Mouse (Mus musculus) T-helper 1 cell (primary cell): ENCODE results near the gene Abhd14a.

Experiments
- in situ Hi-C: fragments of 300-600 bp; cut with MboI, MseI; formaldehyde crosslinking; loops from one replicate; pipeline ENCODE4 v1.15.1; 2025; ENCODE audit warnings: high pct_unique_total_duplicates

Gene Abhd14a

DNA sequence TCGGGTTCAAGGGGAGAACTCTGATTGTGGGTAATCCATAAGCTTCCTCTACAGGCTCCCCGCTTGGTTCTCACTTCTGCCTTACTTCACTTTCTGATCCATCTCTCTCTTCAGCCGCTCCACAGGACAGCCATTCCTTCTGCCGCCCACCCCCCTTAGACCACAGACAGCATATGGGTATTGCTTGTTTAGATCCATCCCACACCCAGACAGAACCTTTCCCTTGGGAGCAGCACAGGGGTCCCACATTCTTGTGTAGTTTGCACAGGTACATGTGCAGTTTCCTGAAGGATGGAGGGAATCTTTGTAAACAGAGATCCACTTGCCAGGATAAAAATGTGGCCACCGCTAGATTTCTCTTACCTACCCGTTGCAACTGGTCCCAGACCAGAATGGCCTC is 4.9 kb upstream of the Abhd14a start:
- in situ Hi-C loops = no loop called here

DNA sequence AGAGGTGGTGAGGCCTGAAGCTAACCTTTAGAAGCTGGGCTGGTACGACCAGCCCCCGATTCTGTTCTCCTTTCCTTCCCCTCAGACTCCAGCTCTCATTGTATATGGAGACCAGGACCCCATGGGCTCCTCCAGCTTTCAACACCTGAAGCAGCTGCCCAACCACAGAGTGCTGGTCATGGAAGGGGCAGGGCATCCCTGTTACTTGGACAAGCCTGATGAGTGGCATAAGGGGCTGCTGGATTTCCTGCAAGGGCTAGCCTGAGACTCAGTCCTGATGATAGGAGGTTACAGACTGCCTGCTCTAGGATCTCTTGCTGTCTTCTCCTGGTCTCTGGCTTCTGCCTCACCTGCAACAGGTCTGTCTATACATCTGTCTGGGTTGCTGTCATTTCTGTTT is 4.4 kb upstream of the Abhd14a start:
- in situ Hi-C loops = no loop called here

DNA sequence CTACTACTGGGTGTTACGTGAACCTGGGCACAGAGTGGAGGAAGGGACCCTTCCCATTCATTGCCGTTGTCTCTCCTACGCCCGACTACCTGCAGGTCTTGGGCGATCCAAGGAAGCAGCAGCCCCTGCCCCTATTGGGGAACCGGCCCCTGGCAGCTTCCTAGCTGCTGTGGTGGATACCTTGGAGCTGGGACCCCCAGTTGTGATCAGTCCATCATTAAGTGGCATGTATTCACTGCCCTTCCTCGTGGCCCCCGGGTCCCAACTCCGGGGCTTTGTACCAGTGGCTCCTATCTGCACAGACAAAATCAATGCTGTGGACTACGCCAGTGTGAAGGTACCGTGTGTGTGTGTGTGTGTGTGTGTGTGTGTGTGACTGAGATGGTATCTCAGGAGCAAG is 3.8 kb upstream of the Abhd14a start:
- in situ Hi-C loops = no loop called here

DNA sequence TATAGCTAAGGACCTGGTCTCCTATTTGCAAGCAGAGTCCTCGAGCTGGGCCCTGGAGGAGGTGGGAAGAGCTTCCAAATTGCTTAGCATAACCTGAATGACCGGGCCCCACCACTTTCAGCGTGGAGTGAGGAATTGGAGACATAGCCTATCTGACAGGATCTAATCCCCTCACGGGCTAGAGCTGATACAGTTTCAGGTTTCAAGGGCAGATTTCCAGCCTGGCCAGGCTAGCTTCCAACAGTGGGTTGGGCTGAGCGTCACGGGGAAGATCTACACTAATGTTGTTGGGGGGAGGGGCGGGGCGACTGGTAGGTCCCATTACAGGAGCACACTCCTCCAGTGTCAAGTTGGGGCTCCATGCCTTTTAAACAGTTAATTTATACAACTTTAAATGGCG is 3.2 kb upstream of the Abhd14a start:
- in situ Hi-C loops = no loop called here

DNA sequence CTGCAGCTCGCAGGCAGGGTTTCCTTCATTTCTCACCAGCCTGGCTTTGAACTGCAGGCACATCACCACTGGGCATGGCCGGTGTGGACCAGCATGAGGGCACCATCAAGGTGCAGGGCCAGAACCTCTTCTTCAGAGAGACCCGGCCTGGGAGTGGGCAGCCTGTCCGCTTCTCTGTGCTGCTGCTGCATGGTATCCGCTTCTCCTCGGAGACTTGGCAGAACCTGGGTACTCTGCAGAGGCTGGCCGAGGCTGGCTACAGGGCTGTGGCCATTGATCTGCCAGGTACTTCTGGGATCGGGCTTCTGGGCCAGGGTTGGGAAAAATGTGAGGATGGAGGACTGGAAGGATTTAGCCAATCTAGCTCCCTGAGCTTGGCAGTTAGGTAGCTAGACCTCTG is 2.5 kb upstream of the Abhd14a start:
- in situ Hi-C loops = no loop called here

DNA sequence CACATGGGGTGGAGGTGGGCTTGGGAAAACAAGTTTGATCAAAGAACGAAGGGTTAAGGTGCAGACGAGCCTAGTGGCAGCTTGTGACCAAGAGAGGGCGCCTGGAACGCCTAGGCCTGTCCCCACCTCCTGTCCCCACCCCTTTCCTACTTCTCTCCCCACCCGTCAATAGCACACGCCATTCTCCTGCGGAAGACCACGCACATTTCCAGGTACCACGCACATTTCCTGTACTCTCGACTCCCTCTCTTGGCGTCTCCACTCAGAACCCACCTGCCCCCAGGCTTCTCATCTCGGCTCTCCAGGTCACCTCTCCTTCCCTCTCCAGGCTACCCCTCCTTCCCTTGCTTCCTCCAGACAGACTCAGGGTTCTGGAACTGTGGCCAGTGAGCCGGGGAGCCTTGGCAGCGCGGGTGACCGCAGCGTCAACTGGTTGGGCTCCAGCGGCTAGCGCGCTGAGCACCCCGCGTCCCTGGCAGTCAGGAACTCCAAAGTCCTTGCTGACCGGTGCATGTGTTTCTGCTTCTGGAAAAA is 1.1 kb upstream of the Abhd14a start:
- in situ Hi-C loops = no loop called here

DNA sequence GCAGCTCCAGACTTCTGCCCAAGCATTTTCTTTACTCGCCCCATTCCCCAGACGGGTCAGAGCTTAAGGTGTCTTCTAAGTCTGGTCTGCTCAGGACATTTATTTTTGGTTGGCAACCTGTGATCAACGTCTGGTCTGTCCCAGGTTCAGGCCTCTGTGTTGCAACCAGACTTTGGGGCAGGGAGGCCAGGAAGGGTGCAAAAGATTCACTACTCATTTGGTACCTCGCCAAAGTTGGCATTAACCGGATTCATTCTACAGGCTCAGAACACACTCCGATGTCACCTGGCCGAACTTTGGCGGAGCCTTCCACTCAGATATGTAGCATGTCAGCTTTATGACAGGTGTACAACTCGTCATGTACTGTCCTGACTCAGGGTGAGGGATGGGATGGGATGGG is 473 bp upstream of the Abhd14a start:
- in situ Hi-C loops = no loop called here

DNA sequence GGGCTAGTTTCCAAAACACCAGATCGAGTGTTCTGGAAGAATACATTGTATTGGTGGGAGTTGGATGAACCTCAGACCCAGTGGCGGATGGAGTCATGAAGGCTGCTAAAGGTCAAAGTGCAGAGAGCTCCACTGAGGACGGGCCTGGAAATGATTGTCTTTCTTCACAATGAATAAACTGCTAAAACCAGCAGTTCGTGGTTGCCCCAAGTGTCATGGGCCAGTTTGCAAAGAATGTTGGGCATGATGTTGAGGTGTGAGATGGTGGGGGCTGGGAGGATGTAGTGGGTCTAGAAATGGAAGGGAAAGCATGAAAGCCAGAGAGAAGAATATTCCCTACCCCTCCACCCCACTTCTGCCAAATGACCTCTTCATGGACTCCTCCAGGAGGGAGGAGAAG is 2.6 kb downstream of the Abhd14a start:
- in situ Hi-C loops = no loop called here

DNA sequence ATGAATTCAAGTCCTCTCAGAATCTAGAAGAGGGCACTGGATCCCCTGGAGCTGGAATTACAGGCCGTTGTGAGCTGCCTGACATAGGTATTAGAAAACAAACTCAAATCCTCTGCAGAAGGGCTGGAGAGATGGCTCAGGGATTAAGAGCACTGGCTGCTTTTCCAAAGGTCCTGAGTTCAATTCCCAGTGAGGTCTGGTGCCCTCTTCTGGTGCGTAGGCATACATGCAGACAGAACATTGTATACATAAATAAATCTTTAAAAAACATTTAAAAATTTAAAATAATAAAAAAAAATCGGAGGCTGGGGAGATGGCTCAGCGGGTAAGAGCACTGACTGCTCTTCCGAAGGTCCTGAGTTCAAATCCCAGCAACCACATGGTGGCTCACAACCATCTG is 4.8 kb downstream of the Abhd14a start:
- in situ Hi-C loops = no loop called here

DNA sequence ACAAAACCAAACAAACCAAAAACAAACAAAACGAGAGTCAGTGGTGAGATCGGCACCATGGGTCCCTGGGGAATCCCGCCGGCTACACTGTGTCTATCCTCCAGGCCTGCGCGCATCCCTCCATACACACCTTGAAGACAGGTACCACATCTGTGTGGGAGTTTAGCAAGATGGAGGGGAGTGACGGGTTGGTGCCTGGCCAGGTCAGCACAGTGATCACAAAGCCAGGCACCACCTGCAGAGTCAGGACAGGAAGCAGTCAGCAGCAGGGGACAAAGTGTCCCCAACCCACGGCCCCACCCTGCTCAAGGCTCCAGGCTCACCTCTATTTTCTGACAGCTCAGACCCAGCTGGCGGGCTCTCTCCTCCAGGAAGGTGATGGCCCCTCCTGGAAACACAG is 10.9 kb downstream of the Abhd14a start:
- in situ Hi-C loops = no loop called here

DNA sequence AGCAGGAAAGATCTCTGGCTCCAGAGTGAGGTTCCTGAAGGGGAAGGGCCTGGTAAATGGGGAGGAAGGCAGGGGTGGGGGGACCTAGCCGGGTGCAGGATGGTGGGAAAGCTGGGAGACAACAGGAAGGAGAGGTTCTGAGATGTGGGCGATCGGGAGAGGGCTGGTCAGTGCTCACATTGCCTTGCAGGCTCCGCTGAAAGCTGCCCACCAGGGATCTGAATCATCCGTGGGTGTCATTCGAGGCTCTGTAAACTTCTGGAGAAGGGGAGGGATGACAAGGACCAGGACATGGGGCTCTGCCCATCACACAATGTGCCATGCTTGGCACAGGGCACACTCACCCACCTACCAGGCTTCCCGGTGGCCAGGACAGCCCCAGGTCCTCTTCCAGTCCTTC is 14.1 kb downstream of the Abhd14a start:
- in situ Hi-C loops = no loop called here

DNA sequence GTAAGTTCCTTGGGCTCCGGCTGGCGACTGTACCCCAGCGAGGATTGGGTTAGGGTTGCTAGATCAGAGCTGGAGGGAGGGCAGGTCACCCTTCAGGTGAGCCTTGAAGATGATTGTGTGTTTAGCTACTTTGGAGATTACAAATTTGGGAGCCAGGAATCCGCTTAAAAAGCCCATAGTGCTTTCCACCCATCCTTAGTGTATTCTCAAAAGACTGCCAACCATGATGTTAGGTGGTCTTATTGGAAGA is 17.5 kb downstream of the Abhd14a start:
- in situ Hi-C loops = no loop called here

DNA sequence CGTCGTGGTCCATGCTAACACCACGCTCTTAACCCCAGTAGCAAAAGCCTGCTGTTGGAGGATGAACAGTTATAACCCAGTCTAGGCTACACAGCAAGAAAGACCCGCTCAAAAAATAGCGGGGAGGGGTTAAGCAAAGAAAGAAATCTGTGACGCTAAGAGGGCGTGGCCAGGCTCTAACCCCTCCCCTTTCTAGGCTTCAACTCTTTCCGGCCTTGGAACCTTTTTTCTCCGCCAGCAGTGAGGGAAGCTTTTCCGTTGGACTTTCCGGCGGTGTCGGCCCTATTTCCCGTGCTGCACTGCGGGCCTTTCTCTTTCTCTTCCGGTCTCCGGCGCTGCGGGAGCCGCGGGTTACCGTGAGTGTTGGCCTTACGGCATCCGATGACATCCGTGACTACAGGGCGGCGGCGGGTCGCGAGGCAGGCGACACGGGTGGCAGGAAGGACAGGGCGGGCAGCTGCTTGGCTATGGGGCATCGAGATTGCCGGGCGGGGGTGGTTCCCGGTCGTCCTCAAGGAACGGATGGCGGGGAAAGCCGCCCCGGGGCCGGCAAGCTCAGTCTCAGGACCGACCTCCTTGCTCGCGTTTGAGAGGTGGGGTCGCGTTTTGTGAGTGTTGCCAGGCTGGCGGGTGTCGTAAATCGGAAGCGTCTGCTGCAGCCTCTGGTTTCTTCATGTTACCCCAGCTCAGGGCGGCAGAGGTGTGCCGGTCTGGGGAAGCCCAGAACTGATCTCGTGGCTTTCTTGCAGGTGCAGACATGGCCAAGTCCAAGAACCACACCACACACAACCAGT is 18.1 kb downstream of the Abhd14a start, which contains the start of gene Rpl29:
Gene Rpl29, plus strand, starts transcription at position 234 of the 794 bp plus-strand sequence.
- in situ Hi-C loops = loop anchor here (10.0 kb wide), 1 partner anchor 215 kb away; no protein-coding TSS in a partner anchor

DNA sequence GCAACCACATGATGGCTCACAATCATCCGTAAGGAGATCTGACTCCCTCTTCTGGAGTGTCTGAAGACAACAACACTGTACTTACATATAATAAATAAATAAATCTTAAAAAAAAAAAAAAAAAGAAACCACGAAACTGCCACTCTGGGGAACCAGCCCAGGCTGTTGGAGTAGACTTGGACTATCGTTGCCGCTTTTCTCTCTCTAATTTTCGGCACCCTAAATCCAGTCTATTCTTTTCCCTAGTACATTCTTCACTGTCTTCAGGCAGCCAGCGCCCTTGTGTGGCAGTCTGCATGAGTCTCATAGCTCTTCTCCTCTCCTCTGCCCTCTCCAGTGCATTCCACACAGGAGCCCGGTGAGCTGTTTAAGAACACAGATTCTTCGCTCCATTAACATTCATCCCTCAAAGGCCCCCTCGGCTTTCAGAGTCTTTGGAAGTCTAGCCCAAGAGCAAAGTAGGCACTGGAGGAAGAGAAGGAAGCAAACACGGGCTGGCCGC is 18.7 kb downstream of the Abhd14a start:
- in situ Hi-C loops = loop anchor here (10.0 kb wide), 1 partner anchor 214 kb away; no protein-coding TSS in a partner anchor

DNA sequence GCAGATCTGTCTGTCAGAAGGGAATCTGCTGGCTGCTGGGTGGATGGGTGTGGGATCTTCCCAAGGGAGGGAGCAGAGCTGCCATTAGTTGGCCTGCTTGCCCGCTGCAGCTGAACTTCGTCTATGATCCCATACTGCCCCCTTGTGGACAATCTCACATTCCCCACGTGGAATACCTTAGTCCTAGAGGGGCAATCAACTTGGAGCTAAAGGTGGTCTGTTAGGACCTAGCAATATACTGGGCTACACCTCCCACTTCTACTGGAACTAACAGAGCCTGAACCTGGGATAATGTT is 25.7 kb downstream of the Abhd14a start:
- in situ Hi-C loops = loop anchor here (5.0 to 25.0 kb wide), 3 partner anchors 115 to 760 kb away; no protein-coding TSS in a partner anchor

DNA sequence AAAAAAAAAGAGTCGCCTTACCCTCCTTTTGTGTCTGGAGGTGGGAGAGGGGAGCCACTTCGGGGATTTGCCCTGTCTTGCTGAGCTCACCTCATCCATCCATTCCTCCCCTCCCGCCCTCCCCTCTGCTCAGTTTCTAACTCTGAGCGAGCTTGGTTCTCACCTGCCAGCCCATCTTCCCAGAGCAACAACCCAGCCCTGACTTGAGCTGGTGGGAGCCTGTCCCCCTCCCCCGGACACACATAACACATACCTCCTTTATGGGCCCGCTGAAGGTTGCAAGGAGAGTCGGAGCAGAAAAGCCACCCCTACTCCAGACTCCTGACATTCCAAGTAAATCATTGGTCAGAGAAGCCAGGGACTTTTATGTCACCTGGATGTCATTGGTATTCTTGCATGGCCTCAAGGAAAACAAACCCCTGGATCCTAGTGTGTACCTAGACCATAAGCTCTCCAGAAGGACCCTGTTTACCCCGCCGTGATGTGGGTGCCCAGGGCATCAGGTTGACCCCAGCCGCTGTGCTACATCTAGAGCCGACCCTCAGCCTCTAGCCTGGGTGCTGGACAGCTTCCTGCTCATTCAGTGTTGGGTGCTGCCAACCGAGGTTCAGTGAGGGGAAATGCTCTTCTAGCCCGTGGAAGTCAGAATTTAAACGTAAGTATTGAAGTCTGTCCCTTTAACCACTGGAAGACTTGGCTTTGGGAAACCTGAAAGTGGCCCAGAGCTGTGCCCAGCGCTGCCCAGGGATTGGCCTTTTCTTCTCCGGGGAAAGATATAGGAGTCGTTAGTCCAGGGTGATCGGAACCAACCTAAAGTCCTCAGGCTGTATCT is 26.2 kb downstream of the Abhd14a start:
- in situ Hi-C loops = loop anchor here (5.0 to 25.0 kb wide), 3 partner anchors 114 to 759 kb away; no protein-coding TSS in a partner anchor

DNA sequence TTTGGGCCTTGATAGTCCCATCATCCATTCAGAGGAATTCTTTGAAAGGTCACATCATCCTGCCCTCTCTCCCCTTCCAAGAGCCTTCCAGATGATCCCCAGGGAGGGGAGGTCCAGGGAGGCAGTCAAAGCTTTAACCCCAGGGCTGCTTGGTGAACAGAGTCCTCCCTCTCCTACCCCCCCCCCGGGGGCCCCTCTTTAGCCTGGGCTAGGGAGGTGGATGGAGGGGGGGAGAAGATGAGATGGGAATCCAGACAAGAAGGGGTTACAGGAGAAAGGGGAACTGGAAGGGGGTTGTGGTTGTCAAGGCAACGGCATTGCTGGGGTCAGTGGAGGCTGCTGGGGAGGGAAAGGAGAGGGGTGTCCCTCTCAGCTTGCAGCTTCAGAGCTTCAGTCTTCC is 26.9 kb downstream of the Abhd14a start:
- in situ Hi-C loops = loop anchor here (5.0 to 25.0 kb wide), 3 partner anchors 113 to 758 kb away; no protein-coding TSS in a partner anchor

DNA sequence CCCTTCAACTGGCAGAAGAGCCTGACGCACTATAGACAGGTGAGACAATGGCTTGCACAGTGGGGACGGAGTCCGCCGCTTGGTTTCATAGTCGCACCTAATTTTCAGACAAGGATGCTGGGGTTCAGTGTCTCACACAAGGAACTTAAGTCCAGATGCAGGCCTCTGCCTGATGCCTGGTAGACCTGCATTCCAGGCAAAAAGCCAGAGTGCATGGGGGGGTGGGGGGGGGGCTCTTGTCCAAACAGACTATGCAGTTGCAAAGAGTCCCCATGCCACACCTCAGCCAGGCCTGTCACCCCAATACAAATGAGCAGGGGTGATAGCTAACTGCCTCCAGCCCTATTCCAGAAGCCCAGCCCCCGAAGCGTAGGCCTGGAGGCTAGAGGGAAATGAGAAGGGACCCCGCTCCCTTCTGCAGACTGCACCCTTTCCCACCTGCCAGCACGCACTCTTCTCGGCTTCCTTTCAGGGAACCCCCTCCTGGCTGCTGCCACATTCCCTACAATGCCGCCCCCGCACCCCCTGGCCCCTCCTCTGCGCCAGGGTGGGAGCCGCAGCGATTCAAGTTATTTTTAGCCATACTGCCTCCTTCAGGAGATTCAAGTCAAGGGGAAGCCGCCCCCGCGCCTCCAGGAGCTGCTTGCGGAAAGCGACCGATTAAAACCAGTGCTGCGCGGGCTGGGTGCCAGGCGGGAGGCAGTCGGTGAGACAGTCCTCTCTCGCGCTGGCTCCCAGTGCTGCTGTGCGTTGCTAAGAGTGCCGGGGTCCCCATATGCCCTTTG is 29.4 kb downstream of the Abhd14a start:
- in situ Hi-C loops = loop anchor here (25.0 kb wide), 1 partner anchor 756 kb away; no protein-coding TSS in a partner anchor

DNA sequence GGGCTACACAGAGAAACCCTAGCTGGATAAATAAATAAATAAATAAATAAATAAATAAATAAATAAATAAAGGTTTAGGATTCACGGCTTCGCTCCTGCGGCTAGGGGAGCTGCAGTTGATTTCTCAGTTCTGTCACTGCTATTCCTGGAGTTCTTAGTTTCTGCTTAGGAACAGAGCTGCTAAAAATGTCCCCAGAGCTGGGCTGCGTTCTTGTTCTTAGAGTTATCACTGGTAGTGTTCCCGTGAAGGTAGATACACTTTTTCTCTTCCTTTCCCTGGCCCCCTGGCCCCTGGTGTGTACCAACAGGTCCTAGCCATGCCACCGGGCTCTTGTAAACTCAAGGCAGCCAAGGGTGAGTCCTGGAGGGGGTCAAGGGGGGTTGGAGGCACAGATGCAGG is 30.7 kb downstream of the Abhd14a start:
- in situ Hi-C loops = loop anchor here (25.0 kb wide), 1 partner anchor 755 kb away; no protein-coding TSS in a partner anchor

DNA sequence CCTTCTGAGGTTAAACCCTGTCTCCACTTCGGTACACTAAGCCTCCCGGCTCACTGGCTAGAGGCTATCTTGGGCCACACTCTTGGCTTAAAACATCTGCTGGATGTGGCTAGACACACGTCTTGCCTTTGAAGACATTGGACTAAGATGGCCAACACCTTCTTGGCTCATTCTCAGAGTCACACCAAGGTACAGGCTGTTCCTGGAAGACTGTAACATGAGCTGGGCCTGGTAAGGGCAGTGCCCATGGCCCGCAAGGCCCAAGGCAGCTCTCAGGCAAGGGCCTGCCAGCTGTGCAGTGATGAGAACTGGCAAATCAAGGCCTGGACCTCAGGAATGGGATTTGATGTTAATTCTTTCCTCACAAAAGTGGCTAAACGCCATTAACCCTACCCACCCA is 33.9 kb downstream of the Abhd14a start:
- in situ Hi-C loops = loop anchor here (25.0 kb wide), 1 partner anchor 751 kb away; no protein-coding TSS in a partner anchor

DNA sequence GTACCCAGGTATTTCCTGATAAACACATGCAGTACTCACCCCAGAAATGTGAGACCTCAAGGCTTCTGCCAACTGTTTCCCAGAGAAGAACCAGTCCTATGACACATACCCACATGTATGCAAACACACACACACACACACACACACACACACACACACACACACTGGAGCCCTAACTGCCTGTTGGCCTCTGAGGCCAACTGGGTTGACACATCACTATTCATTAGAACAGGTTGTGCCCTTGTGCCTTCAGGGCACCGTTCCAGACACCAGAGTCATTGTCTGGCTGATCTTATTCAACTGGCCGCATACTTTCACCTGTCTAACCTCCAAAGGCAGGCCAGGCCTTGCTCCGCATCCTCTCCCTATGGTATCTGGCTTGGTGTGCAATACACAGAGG is 35.3 kb downstream of the Abhd14a start:
- in situ Hi-C loops = loop anchor here (25.0 kb wide), 1 partner anchor 750 kb away; no protein-coding TSS in a partner anchor
